Mouse (Mus musculus) lung, postnatal 0 days (tissue): Measurements from ENCODE around the gene Haus4.

ENCODE experiments used
- CTCF ChIP-seq: IDR thresholded peaks from 2 replicates; pipeline ENCODE4 v1.5.1; 2016; ENCODE audit warnings: antibody characterized with exemption, mild to moderate bottlenecking
- EP300 ChIP-seq: IDR thresholded peaks from 2 replicates; pipeline ENCODE4 v1.6.1; 2016; ENCODE audit warnings: antibody characterized with exemption, mild to moderate bottlenecking, control low read depth

DNA sequence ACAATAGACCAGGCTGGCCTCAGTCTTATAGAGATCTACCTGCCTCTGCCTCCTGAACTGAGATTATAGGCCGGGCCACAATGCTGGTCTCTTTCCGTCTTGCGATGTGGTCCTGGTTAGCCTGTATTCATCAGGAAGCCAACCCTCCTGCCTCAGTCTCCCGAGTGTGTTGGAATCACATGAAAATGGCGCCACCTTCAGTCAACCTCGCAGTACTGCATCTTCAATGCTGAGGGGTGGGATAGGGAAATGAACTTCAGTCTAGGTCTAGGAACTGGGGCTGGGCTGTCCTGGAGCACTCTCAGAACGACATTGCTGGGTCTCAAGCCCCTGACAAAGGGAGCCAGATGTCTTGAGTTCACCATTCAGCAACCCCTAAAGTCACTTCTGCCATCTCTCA, 42.7 kb upstream of the Haus4 start:
- TF ChIP-seq CTCF: peak; percentile 72
- no peak for TF ChIP-seq EP300
